Comparison of ENCODE assay signal across 8 mouse cellular contexts in genomic region chrX:53055771-53056170, GRCm38 (mm10).
A peak's percentile ranks its signal among the peaks of the same experiment; 100 is the strongest.
DNase-seq lines count a peak whose midpoint lies in the region; ATAC-seq and TF ChIP-seq lines count a peak whose summit lies in the region.

No protein-coding gene starts in this region.

- H3K4me1 ChIP-seq in bone marrow, adult 2 months (ENCODE audit: control insufficient read depth, insufficient read depth, low read length), result no peaks in the 10 kb centered on the region; the same call in 1 of the 2 replicates
- H3K4me1 ChIP-seq in hindbrain, embryonic 10.5 days (replicated peaks), result peaks cover 23% of the 10 kb centered on the region
- peaks cover 20% of the 10 kb centered on the region for H3K4me1 ChIP-seq in lung, embryonic 15.5 days

- H3K4me3 ChIP-seq in bone marrow, adult 2 months (replicated peaks; ENCODE audit: control insufficient read depth, low read depth, low read length), result peak overlapping the region; percentile 39
- peak overlapping the region; percentile 64 for H3K4me3 ChIP-seq in hindbrain, embryonic 10.5 days
- H3K4me3 ChIP-seq in lung, embryonic 15.5 days, result peak overlapping the region; percentile 55

- H3K36me3 ChIP-seq in hindbrain, embryonic 10.5 days, result no peaks in the 10 kb centered on the region
- no peaks in the 10 kb centered on the region for H3K36me3 ChIP-seq in lung, embryonic 15.5 days

- H3K4me2 ChIP-seq in lung, embryonic 15.5 days, result peak overlapping the region; percentile 42

- DNase-seq in adrenal gland, adult 2 months, result peak; percentile 43
- DNase-seq in adrenal gland, postnatal 4 days (ENCODE audit: low spot score in 2 of 2), result no peak
- DNase-seq in hindbrain, embryonic 10.5 days (ENCODE audit: low spot score), result no peak
- DNase-seq in testis, postnatal 10 days (ENCODE audit: low spot score), result peak; percentile 44
- DNase-seq in left cerebral cortex, postnatal 4 days, result no peak

- peak overlapping the region; percentile 71 for H3K9ac ChIP-seq in lung, embryonic 15.5 days

- no peak overlapping the region for H3K27ac ChIP-seq in bone marrow, adult 2 months (ENCODE audit: control insufficient read depth, insufficient read depth, low read depth, low read length, poor library complexity)
- H3K27ac ChIP-seq in hindbrain, embryonic 10.5 days, result no peak overlapping the region
- H3K27ac ChIP-seq in lung, embryonic 15.5 days, result peak overlapping the region; percentile 95

- 15% methylated on average over 9 of the region's 9 CpGs for WGBS in bone marrow, adult 2 months
- WGBS in hindbrain, embryonic 10.5 days, result 16% methylated on average over 9 of the region's 9 CpGs
- 4% methylated on average over 9 of the region's 9 CpGs for WGBS in lung, embryonic 15.5 days

- H3K27me3 ChIP-seq in hindbrain, embryonic 10.5 days (ENCODE audit: insufficient read depth, poor library complexity, severe bottlenecking), result peaks cover 16% of the 10 kb centered on the region
- no peaks in the 10 kb centered on the region for H3K27me3 ChIP-seq in lung, embryonic 15.5 days

- TF ChIP-seq CTCF in bone marrow, adult 2 months (IDR thresholded peaks at IDR 0.05; ENCODE audit: control insufficient read depth, insufficient read depth, low read length), result no peak

- peaks cover 3% of the 10 kb centered on the region; the same call in 1 of the 2 replicates for H3K9me3 ChIP-seq in hindbrain, embryonic 10.5 days
- no peaks in the 10 kb centered on the region for H3K9me3 ChIP-seq in lung, embryonic 15.5 days

- TF ChIP-seq POLR2A in bone marrow, adult 2 months (IDR thresholded peaks at IDR 0.05; ENCODE audit: borderline replicate concordance, control insufficient read depth, low read depth, low read length), result no peak

- ATAC-seq in lung, embryonic 15.5 days (ENCODE audit: borderline replicate concordance, extremely low read depth, low FRiP score, low TSS enrichment), result no peak
- ATAC-seq in monocyte, adult 5-6 weeks (replicated peaks; ENCODE audit: insufficient number of reproducible peaks, low FRiP score, low TSS enrichment, poor library complexity, severe bottlenecking), result no peak

- intact Hi-C loops in left cerebral cortex, postnatal 4 days (cut with DNase I), result no loop called here

Comparison
In these comparisons a context has a peak if more than half of its experiments do, and no peak if none do; other contexts are left out.
1. DNase-seq: peak in adrenal gland, adult 2 months (single experiment) and testis, postnatal 10 days (single experiment); none in adrenal gland, postnatal 4 days (0 of 2), hindbrain, embryonic 10.5 days (single experiment) and left cerebral cortex, postnatal 4 days (single experiment).
2. Peak in every context shown above with its lines, with median percentiles within 50 percentile points of each other: H3K4me3 ChIP-seq.